Mouse (Mus musculus) embryo, embryonic 11.5 days (tissue): ENCODE data around the gene Oaf.

Experiments used
- DNase-seq: peaks from one replicate; pipeline ENCODE4 v3.0.0-alpha.2; 2012; ENCODE audit warnings: low read depth, low spot score

Gene Oaf

DNA sequence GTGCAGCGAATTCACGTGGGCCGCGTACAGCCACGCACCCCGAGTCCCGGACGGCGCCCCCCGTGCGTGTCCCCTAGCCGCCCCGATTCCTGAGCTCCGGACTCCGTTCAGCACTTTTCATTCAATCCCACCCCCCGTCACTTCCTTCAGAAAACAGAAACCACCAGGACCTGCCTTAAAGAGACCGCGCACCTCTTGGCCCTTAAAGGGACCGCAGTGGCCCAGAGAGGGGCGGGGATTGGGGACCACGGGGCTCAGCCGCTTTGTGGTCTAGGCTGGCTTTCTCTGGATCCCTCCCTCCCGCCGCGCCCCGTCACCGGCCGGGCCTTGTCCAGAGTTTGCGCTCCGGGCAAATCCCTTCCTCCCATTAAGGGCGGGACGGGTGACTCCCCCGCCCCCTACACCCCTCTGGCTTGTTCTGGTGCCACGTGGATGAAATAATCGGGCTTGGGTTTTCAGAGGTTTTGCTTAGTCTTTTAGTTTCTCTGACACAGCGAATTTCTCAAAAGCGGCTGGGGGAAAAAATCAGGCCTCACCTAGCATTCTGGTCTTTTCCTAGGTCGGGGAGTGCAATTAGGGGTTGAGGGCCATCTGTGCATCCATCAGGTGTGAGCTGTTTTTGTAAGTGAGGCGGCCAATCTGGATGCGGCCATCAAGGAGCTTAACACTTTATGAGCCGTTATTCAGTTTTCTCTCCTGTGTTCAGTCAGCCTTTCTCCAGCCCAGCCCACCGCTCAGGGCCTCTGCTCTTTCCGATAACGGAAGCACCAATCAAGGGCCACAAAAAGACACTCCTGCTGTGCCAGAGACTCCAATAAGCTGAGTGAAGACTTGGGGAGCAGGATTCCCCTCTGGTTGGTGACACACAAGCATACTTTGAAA is at the start of gene Oaf:
TSS of gene Oaf (minus strand) at position 200 of the 882 bp plus-strand sequence.
- peak; percentile 81 for DNase-seq

- peak; percentile 57 for DNase-seq
Measured at GRCm38 (mm10) chr9:43286870-43287269, 47.2 kb upstream of the Oaf start.

DNA sequence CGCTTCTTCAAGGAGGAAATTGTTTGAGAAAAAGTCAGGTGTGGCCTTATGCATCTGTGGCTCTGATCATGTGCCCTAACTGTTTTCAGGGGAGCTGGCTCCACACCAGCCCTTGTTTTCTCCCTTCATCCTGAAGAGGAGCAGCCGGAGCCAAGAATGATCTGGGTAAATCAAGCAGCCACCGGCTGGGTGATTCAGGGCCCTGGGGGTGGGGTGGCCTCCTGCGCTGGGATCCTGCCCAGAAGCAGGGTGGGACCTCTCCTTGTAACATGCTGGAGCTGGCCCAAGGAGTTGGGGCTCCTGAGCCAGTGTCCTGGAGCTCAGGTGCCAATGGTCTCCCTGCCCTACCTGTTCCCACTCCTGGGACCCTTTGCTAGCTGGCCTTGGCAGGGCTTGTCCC is 45.6 kb upstream of the Oaf start:
- DNase-seq = no peak

GRCm38 (mm10) chr9:43284284-43284683 is 44.6 kb upstream of the Oaf start:
- DNase-seq = peak; percentile 85

- DNase-seq = no peak
Measured at GRCm38 (mm10) chr9:43273735-43274134, 34.0 kb upstream of the Oaf start.

GRCm38 (mm10) chr9:43271761-43272518 is 32.2 kb upstream of the Oaf start:
- no peak for DNase-seq

DNA sequence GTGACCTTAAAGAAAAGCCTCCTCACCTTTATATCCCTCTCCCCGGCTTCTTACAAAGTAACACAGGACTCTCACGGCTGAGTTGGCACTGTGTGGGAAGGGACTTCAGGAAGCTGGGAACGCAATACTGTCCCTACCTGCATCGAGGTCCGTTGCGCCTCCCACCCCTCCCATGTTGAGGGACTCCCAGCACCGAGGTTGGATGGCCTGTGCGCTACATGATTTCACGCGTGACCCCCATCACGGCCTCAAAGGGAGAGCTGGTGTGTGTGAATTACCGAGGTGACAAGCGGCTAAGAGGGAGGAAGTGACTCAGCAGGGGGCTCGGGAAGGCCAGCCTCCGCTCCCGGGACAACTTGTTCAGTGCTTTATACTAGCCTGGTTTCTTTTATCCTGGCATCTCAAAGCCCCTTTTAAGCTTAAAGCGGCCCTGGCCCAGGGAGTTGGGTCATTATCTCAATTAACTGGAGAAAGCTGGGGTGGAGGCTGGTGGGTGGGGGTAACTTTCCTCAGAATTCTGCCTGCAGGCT is 31.1 kb upstream of the Oaf start:
- DNase-seq = no peak

DNA sequence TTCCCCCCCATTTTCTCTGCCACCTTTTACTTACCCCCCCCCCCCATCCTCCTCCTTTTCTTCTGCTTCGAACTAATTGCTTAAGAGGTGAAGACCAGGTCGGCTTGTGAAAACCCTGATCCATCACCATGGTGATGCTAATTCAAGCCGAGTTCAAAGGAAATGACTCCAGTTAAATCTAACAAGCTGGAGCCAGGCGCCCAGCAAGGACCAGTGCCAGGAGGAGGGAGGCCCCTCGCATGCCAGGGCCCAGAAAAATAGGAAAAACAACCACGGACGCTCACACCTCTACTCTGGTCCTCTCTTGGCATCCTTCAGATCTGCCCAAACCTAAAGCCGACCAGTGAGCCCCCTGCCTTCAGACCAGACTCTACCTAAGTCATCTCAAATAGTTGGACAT is 29.5 kb upstream of the Oaf start:
- DNase-seq = no peak

GRCm38 (mm10) chr9:43267357-43267756 is 27.6 kb upstream of the Oaf start:
- DNase-seq = no peak

DNA sequence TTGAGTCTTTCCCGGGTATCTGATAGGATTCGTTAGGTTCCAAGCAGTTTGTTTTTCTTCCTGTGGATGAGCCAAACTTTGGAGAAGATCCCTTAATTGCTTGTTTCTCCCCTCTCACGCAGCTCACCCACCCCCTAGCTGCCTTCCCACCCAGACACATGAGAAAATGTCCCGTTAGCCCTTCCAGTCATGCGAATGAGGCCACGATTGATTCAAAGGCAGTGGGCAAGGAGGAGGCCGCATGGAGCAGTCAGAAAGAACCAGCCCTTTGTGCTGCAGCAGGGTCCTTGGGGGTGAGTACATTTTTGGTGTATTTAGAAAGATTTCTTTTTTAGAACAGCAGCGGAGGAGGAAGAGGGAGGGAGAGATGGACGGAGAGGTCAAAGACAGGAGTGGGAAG is 25.5 kb upstream of the Oaf start:
- DNase-seq = no peak

GRCm38 (mm10) chr9:43263946-43264451 is 24.3 kb upstream of the Oaf start:
- DNase-seq = no peak

DNA sequence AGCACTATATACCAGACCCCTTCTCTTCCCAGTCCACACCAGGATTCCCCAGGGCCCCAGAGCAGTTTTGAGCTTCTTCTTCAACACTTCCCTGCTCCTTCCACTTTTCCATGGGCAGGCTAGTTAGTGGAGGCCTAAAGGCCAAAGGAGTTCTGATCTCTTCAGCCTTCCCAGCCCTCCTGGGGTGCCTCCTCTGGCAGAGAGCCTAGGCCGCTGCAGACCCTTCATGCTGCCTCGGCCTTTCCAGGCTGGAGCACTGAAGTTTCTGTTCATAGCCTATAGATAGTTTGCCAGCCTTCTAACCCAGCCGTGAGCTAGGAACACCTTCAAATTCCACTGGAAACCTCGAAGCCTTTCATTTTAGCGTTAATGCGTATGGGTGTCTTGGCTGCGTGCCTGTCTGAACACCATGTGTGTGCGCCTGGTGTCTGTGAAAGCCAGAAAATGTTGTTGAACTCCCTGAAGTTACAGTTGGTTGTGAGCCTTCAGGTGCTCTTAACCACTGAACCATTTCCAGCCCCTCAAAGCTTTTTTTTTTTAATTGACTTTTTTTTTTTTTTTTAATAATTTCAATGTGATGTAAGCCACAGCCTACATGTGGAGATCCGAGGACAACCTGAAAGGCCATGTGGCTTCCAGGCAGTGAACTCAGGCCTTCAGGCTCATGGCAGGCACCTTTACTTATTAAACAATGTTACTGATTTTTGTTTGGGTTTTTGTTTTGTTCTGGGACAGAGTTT is 23.3 kb upstream of the Oaf start:
- DNase-seq = no peak

GRCm38 (mm10) chr9:43262390-43262789 is 22.7 kb upstream of the Oaf start:
- no peak for DNase-seq

DNA sequence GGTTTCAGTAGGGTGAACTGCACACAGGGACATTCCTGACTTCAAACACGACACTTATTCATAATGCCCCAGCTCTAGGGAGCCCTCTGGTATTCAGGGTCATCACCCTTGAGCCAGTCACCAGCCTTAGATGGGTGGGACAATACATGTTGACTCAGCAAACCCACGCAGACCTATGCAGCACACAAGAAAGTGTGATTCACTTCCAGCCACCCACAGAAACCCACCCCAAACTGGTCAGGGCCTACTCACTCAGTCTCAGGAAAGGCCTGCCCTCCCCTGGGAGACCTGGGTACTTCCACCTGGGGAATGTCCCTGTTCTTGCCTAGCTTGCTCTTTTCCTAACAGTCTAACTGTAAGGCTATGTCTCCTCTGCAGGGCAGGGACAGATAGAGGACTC is 22.2 kb upstream of the Oaf start:
- DNase-seq = no peak

- DNase-seq = no peak
Measured at GRCm38 (mm10) chr9:43261124-43261907, 21.6 kb upstream of the Oaf start.

GRCm38 (mm10) chr9:43260661-43261060 is 20.9 kb upstream of the Oaf start:
- no peak for DNase-seq

DNA sequence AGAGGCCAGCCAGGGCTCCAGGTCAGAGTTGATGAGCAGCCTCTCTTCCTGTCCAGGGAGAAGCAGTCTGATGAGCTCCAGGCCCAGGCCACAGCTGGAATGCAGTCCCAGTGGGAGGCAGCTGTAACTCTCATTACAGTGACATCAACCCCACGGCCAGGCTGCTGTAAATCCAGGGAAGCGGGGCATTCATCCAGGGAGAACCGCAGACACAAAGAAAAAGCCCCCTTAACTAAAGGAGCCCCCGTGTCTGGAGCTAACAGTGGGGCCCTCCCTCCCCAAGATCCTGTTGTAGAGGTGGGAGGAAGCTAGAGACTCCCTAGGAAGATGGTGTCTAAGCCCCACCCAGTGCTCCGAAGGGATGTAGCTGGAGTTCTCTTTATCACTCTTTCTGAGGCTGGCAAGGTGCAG is 13.6 kb upstream of the Oaf start:
- no peak for DNase-seq

GRCm38 (mm10) chr9:43252790-43253189 is 13.1 kb upstream of the Oaf start:
- DNase-seq = no peak

DNA sequence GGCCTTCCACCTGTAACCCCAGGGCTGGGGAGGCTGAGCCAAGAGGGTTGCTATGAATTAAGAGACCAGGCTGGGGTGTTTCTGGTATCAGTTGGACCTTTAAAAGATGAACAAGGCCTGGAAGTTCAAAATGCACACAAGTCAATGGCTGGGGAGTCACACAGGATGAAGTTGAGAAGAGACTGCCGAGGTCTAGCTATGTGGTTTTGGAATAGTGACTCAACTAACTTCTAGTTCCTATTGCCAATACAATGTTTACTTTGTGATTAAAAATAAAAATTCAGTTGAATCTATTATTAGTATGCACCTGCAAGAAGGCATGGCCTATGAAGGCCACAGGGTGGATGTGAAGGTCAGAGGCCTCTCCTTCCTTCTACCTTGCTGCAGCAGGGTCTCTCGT is 12.1 kb upstream of the Oaf start:
- no peak for DNase-seq

- no peak for DNase-seq
Measured at GRCm38 (mm10) chr9:43246738-43247180, 7.0 kb upstream of the Oaf start.
